Mouse (Mus musculus) hindbrain, embryonic 14.5 days (tissue): ENCODE data around the gene Atoh7. TPM values are rescaled to one million over a fixed set of nuclear protein-coding genes. Genes with fewer than 3 reads are reported as not detected.

Experiments
- ATAC-seq: fragments of 200-750 bp; cut with Nextera tagmentation; 2 replicates; pipeline ENCODE4 v1.8.0; 2017; ENCODE audit warnings: moderate number of reproducible peaks, mild to moderate bottlenecking, moderate TSS enrichment, moderate library complexity; ENCODE audit not compliant: low FRiP score
- DNase-seq: peaks from one replicate; pipeline ENCODE4 v3.0.0-alpha.2; 2015; ENCODE audit warnings: low spot score
- H3K27ac ChIP-seq: fragments of 300-500 bp; sonication (generic); 2 replicates; pipeline ENCODE4 v1.5.1; 2014; ENCODE audit warnings: mild to moderate bottlenecking, moderate library complexity
- H3K27me3 ChIP-seq: fragments of 300-500 bp; sonication (generic); 2 replicates; pipeline ENCODE4 v1.6.1; 2014; ENCODE audit warnings: mild to moderate bottlenecking, low read length, mixed read lengths; ENCODE audit not compliant: control insufficient read depth, insufficient read depth
- H3K36me3 ChIP-seq: fragments of 300-500 bp; sonication (generic); replicated peaks from 2 replicates; pipeline ENCODE4 v1.6.1; 2014; ENCODE audit not compliant: control insufficient read depth, insufficient read depth
- H3K4me1 ChIP-seq: fragments of 300-500 bp; sonication (generic); replicated peaks from 2 replicates; pipeline ENCODE4 v1.6.1; 2014; ENCODE audit warnings: antibody characterized with exemption, low read length, mixed read lengths; ENCODE audit not compliant: control insufficient read depth, insufficient read depth
- H3K4me2 ChIP-seq: fragments of 300-500 bp; sonication (generic); replicated peaks from 2 replicates; pipeline ENCODE4 v1.6.1; 2014; ENCODE audit warnings: mild to moderate bottlenecking, moderate library complexity
- H3K4me3 ChIP-seq: fragments of 300-500 bp; sonication (generic); replicated peaks from 2 replicates; pipeline ENCODE4 v1.5.1; 2014; ENCODE audit warnings: mild to moderate bottlenecking, low read length
- H3K9ac ChIP-seq: fragments of 300-500 bp; sonication (generic); 2 replicates; pipeline ENCODE4 v1.6.1; 2014
- H3K9me3 ChIP-seq: fragments of 300-500 bp; sonication (generic); 2 replicates; pipeline ENCODE4 v1.6.1; 2016; ENCODE audit warnings: low read length; ENCODE audit not compliant: control insufficient read depth
- WGBS: fragments of 180-500 bp; shearing (Covaris S2); extraction: QIAGEN DNeasy Blood & Tissue Kit; methylation state at CpG from one replicate; pipeline ENCODE4 v1.1.7; 2014; 5-methylcytosine and 5-hydroxymethylcytosine counted together
- polyA plus RNA-seq: library from polyadenylated mRNA; unstranded; fragments of >200 nt; fragmentation: Nextera tagmentation; extraction: Ambion mirVana; gene quantifications from 2 replicates; pipeline ENCODE4 v1.2.1, GENCODE M21; 2014

The Atoh7 gene
- polyA plus RNA-seq, 1 experiment from 2014 or later, result 9.9 TPM

GRCm38 (mm10) chr10:63091915-63092314 is 7.5 kb upstream of the Atoh7 start:
- Histone ChIP-seq H3K27me3 (no peaks in the 10 kb centered on the region; the same call in 1 of the 2 replicates), H3K4me3 (no peak overlapping the region), H3K9me3 (no peaks in the 10 kb centered on the region), H3K4me1 (peaks cover 13% of the 10 kb centered on the region), H3K27ac (no peak overlapping the region), H3K4me2 (no peak overlapping the region), H3K9ac (no peak overlapping the region), H3K36me3 (no peaks in the 10 kb centered on the region)
- ATAC-seq, result no peak
- DNase-seq, result no peak
- WGBS, result 73% methylated on average over 7 of the region's 7 CpGs

GRCm38 (mm10) chr10:63092616-63093550 is 6.6 kb upstream of the Atoh7 start:
- no peak for DNase-seq
- H3K9ac ChIP-seq, result no peak overlapping the region

GRCm38 (mm10) chr10:63096757-63097156 is 2.7 kb upstream of the Atoh7 start:
- no peak for DNase-seq
- WGBS, result 63% methylated on average over 2 of the region's 2 CpGs
- H3K9ac ChIP-seq, result no peak overlapping the region
- ATAC-seq, result no peak
- H3K4me3 ChIP-seq, result no peak overlapping the region
- no peaks in the 10 kb centered on the region for H3K36me3 ChIP-seq
- H3K27ac ChIP-seq, result no peak overlapping the region
- H3K4me1 ChIP-seq, result no peaks in the 10 kb centered on the region; the same call in 1 of the 2 replicates
- H3K9me3 ChIP-seq, result no peaks in the 10 kb centered on the region
- no peak overlapping the region for H3K4me2 ChIP-seq
- H3K27me3 ChIP-seq, result peaks cover 15% of the 10 kb centered on the region

More at GRCm38 (mm10) chr10:63092616-63093550, 6.6 kb upstream of the Atoh7 start:
- H3K4me3 ChIP-seq, result no peak overlapping the region
- H3K9me3 ChIP-seq, result no peaks in the 10 kb centered on the region
- H3K4me1 ChIP-seq, result peaks cover 13% of the 10 kb centered on the region
- WGBS, result 65% methylated on average over 10 of the region's 10 CpGs
- no peak for ATAC-seq
- H3K36me3 ChIP-seq, result no peaks in the 10 kb centered on the region
- H3K27ac ChIP-seq, result no peak overlapping the region
- H3K4me2 ChIP-seq, result no peak overlapping the region
- H3K27me3 ChIP-seq, result no peaks in the 10 kb centered on the region; the same call in 1 of the 2 replicates

- Histone ChIP-seq H3K4me2 (no peak overlapping the region), H3K4me3 (no peak overlapping the region), H3K9me3 (no peaks in the 10 kb centered on the region), H3K4me1 (no peaks in the 10 kb centered on the region; the same call in 1 of the 2 replicates), H3K27me3 (peaks cover 15% of the 10 kb centered on the region), H3K27ac (no peak overlapping the region), H3K9ac (no peak overlapping the region), H3K36me3 (no peaks in the 10 kb centered on the region)
- no peak for ATAC-seq
- DNase-seq, result no peak
- 52% methylated on average over 12 of the region's 12 CpGs for WGBS
These were observed 1.3 kb upstream of the Atoh7 start for GRCm38 (mm10) chr10:63098191-63098590.

- Histone ChIP-seq H3K9ac (peak overlapping the region; percentile 77), H3K4me3 (peak overlapping the region; percentile 65), H3K4me1 (no peaks in the 10 kb centered on the region; the same call in 1 of the 2 replicates), H3K36me3 (no peaks in the 10 kb centered on the region), H3K4me2 (peak overlapping the region; percentile 97), H3K9me3 (no peaks in the 10 kb centered on the region), H3K27me3 (peaks cover 15% of the 10 kb centered on the region), H3K27ac (peak overlapping the region; percentile 51; the same call in 1 of the 2 replicates)
- DNase-seq, result peak; percentile 76
- WGBS, result under 1% methylated on average over 62 of the region's 62 CpGs
- ATAC-seq, result peak; percentile 94
These were observed 601 bp downstream of the Atoh7 start for GRCm38 (mm10) chr10:63099941-63100562.

GRCm38 (mm10) chr10:63100657-63101056 is 1.2 kb downstream of the Atoh7 start:
- WGBS, result 9% methylated on average over 9 of the region's 9 CpGs
- Histone ChIP-seq H3K36me3 (no peaks in the 10 kb centered on the region), H3K4me1 (no peaks in the 10 kb centered on the region; the same call in 1 of the 2 replicates), H3K4me2 (peak overlapping the region; percentile 97), H3K27me3 (peaks cover 15% of the 10 kb centered on the region; the same call in 1 of the 2 replicates), H3K4me3 (peak overlapping the region; percentile 65), H3K9me3 (no peaks in the 10 kb centered on the region), H3K9ac (peak overlapping the region; percentile 77), H3K27ac (peak overlapping the region; percentile 51; the same call in 1 of the 2 replicates)
- DNase-seq (no peak), ATAC-seq (peak; percentile 51; the same call in 1 of the 2 replicates)

GRCm38 (mm10) chr10:63113027-63113604 is 13.7 kb downstream of the Atoh7 start:
- Histone ChIP-seq H3K4me3 (no peak overlapping the region), H3K9me3 (no peaks in the 10 kb centered on the region), H3K27me3 (no peaks in the 10 kb centered on the region), H3K27ac (no peak overlapping the region), H3K9ac (no peak overlapping the region), H3K36me3 (no peaks in the 10 kb centered on the region), H3K4me1 (no peaks in the 10 kb centered on the region), H3K4me2 (no peak overlapping the region)
- WGBS, result 50% methylated on average over 5 of the region's 5 CpGs
- DNase-seq (peak; percentile 76), ATAC-seq (no peak)

GRCm38 (mm10) chr10:63113716-63114360 is 14.4 kb downstream of the Atoh7 start:
- Histone ChIP-seq H3K9me3 (no peaks in the 10 kb centered on the region), H3K4me2 (no peak overlapping the region), H3K4me3 (no peak overlapping the region), H3K4me1 (no peaks in the 10 kb centered on the region), H3K27ac (no peak overlapping the region), H3K36me3 (no peaks in the 10 kb centered on the region), H3K27me3 (no peaks in the 10 kb centered on the region), H3K9ac (no peak overlapping the region)
- DNase-seq, result no peak
- 91% methylated on average over 6 of the region's 6 CpGs for WGBS
- ATAC-seq, result no peak
